Comparison of ENCODE assay signal across 8 mouse cellular contexts in genomic region chr9:53340969-53341368, GRCm38 (mm10). TPM values are rescaled to one million over a fixed set of nuclear protein-coding genes. Genes with fewer than 3 reads are reported as not detected.
A peak's percentile ranks its signal among the peaks of the same experiment; 100 is the strongest.
DNase-seq lines count a peak whose midpoint lies in the region; ATAC-seq and TF ChIP-seq lines count a peak whose summit lies in the region.

No protein-coding gene starts in this region.

- no peaks in the 10 kb centered on the region for H3K9me3 ChIP-seq in forebrain, embryonic 16.5 days (ENCODE audit: control insufficient read depth, low read length)
- no peaks in the 10 kb centered on the region for H3K9me3 ChIP-seq in lung, embryonic 14.5 days (ENCODE audit: low read depth, low read length)

- no peak for TF ChIP-seq CTCF in lung, embryonic 14.5 days (IDR thresholded peaks at IDR 0.05; ENCODE audit: low read depth)
- TF ChIP-seq CTCF in small intestine, adult 2 months (IDR thresholded peaks at IDR 0.05; ENCODE audit: extremely low read depth, insufficient read length, insufficient replicate concordance, low read depth, low read length) = no peak

- WGBS in forebrain, embryonic 16.5 days = 4% methylated on average over 14 of the region's 14 CpGs
- WGBS in lung, embryonic 14.5 days = 2% methylated on average over 14 of the region's 14 CpGs
- under 1% methylated on average over 14 of the region's 14 CpGs for WGBS in small intestine, adult 2 months

- peak overlapping the region; percentile 85 for H3K4me2 ChIP-seq in forebrain, embryonic 16.5 days (ENCODE audit: low read length)
- H3K4me2 ChIP-seq in lung, embryonic 14.5 days = peak overlapping the region; percentile 77

- H3K36me3 ChIP-seq in forebrain, embryonic 16.5 days (ENCODE audit: control insufficient read depth, insufficient read depth) = no peaks in the 10 kb centered on the region
- H3K36me3 ChIP-seq in lung, embryonic 14.5 days (ENCODE audit: insufficient read depth) = no peaks in the 10 kb centered on the region
- no peaks in the 10 kb centered on the region for H3K36me3 ChIP-seq in small intestine, adult 2 months (ENCODE audit: control insufficient read depth, insufficient read depth, low read length)

- H3K4me1 ChIP-seq in forebrain, embryonic 16.5 days (replicated peaks; ENCODE audit: control insufficient read depth, insufficient read depth, low read length) = peaks cover 11% of the 10 kb centered on the region
- no peaks in the 10 kb centered on the region for H3K4me1 ChIP-seq in lung, embryonic 14.5 days (ENCODE audit: insufficient read depth)
- H3K4me1 ChIP-seq in small intestine, adult 2 months (ENCODE audit: control insufficient read depth, insufficient read depth, insufficient read length, low read length) = peaks cover 3% of the 10 kb centered on the region; the same call in 1 of the 2 replicates

- no peaks in the 10 kb centered on the region for H3K27me3 ChIP-seq in forebrain, embryonic 16.5 days (replicated peaks; ENCODE audit: control insufficient read depth, insufficient read depth, low read length)
- peaks cover 7% of the 10 kb centered on the region for H3K27me3 ChIP-seq in lung, embryonic 14.5 days (ENCODE audit: insufficient read depth, low read length)
- no peaks in the 10 kb centered on the region for H3K27me3 ChIP-seq in small intestine, adult 2 months (ENCODE audit: control insufficient read depth, insufficient read depth, low read length)

- DNase-seq in left cerebral cortex, postnatal 25 days (ENCODE audit: low spot score in 2 of 2) = peak; percentile 19 to 31
- DNase-seq in left cerebral cortex, adult 11 months (ENCODE audit: low spot score) = no peak
- DNase-seq in cerebellum, adult 11 months = peak; percentile 63
- peak; percentile 72 to 77 for DNase-seq in kidney, adult 8-10 months
- DNase-seq in lung, embryonic 14.5 days = peak; percentile 54
- no peak for DNase-seq in thymus, postnatal 36 days

- no peak for ATAC-seq in forebrain, embryonic 16.5 days
- peak; percentile 68 for ATAC-seq in lung, embryonic 14.5 days (ENCODE audit: insufficient read depth)

- peak; percentile 36; the same call in 1 of the 2 replicates for TF ChIP-seq POLR2A in small intestine, adult 2 months (IDR thresholded peaks at IDR 0.05; ENCODE audit: low read depth, low read length)

- peak overlapping the region; percentile 47 for H3K4me3 ChIP-seq in forebrain, embryonic 16.5 days (replicated peaks; ENCODE audit: low read length)
- H3K4me3 ChIP-seq in lung, embryonic 14.5 days (ENCODE audit: low read depth, low read length) = peak overlapping the region; percentile 45
- peak overlapping the region; percentile 75 for H3K4me3 ChIP-seq in small intestine, adult 2 months (ENCODE audit: low read depth, low read length)

- peak overlapping the region; percentile 42; the same call in 1 of the 2 replicates for H3K9ac ChIP-seq in forebrain, embryonic 16.5 days (replicated peaks; ENCODE audit: low read depth, low read length)
- peak overlapping the region; percentile 45 for H3K9ac ChIP-seq in lung, embryonic 14.5 days

- H3K27ac ChIP-seq in forebrain, embryonic 16.5 days (ENCODE audit: low read length) = no peak overlapping the region
- peak overlapping the region; percentile 88 for H3K27ac ChIP-seq in lung, embryonic 14.5 days (ENCODE audit: low read depth)
- peak overlapping the region; percentile 70 for H3K27ac ChIP-seq in small intestine, adult 2 months (ENCODE audit: insufficient read depth, low read depth, low read length)

- intact Hi-C loops in left cerebral cortex, postnatal 25 days (cut with DNase I) = loop anchor here (5.0 kb wide), 1 partner anchor 41 kb away; the partner anchor contains the start of gene Kdelc2

RNA-seq across cellular contexts. Expression of gene Exph5, which starts 39.5 kb away (rescaled TPM):
- total RNA-seq in left cerebral cortex, postnatal 25 days (2021) = 10 to 100 TPM; 26.1 to 27.9 TPM
- polyA plus RNA-seq in forebrain, embryonic 16.5 days (2015; fragmentation: Nextera tagmentation; extraction: Ambion mirVana) = 0.09 and 0.14 TPM in 2 replicates
- 5.0 and 5.6 TPM in 2 replicates for polyA plus RNA-seq in lung, embryonic 14.5 days (2014; fragmentation: Nextera tagmentation; extraction: Ambion mirVana)
- polyA plus RNA-seq in small intestine, adult 2 months (2012; rRNA removed) = 1.3 and 2.6 TPM in 2 replicates

RNA-seq across cellular contexts. Expression of gene Kdelc2, which starts 42.9 kb away (rescaled TPM):
- total RNA-seq in left cerebral cortex, postnatal 25 days (2021) = 1 to 10 TPM; 6.8 to 7.2 TPM
- polyA plus RNA-seq in forebrain, embryonic 16.5 days (2015; fragmentation: Nextera tagmentation; extraction: Ambion mirVana) = 4.7 and 7.1 TPM in 2 replicates
- 43.5 and 43.9 TPM in 2 replicates for polyA plus RNA-seq in lung, embryonic 14.5 days (2014; fragmentation: Nextera tagmentation; extraction: Ambion mirVana)
- 1.5 and 2.6 TPM in 2 replicates for polyA plus RNA-seq in small intestine, adult 2 months (2012; rRNA removed)

Comparison
In these comparisons a context has a peak if more than half of its experiments do, and no peak if none do; other contexts are left out.
1. DNase-seq: peak in left cerebral cortex, postnatal 25 days (2 of 2), cerebellum, adult 11 months (single experiment), kidney, adult 8-10 months (2 of 2) and lung, embryonic 14.5 days (single experiment); none in left cerebral cortex, adult 11 months (single experiment) and thymus, postnatal 36 days (0 of 2).
2. Peak in every context shown above with its lines, with median percentiles within 50 percentile points of each other: H3K4me3 ChIP-seq.